Mouse (Mus musculus) cortical plate, adult 2 months (tissue): ENCODE data around the gene Pus10.

ENCODE experiments used
- CTCF ChIP-seq: fragments of 200-500 bp; IDR thresholded peaks from 2 replicates; pipeline ENCODE4 v1.5.1; 2011; ENCODE audit warnings: mild to moderate bottlenecking, control low read depth, low read length; ENCODE audit not compliant: insufficient read depth; ENCODE audit errors: extremely low read depth
- POLR2A ChIP-seq: fragments of 200-500 bp; IDR thresholded peaks from 2 replicates; pipeline ENCODE4 v1.6.1; 2011; ENCODE audit warnings: mild to moderate bottlenecking, low read length, control low read depth; ENCODE audit not compliant: insufficient read depth; ENCODE audit errors: extremely low read depth

GRCm38 (mm10) chr11:23769033-23769432 is 103.6 kb downstream of the Pus10 start:
- TF ChIP-seq CTCF (no peak), POLR2A (no peak)
